Mouse (Mus musculus): ENCODE results near the gene Bckdhb.

DNA sequence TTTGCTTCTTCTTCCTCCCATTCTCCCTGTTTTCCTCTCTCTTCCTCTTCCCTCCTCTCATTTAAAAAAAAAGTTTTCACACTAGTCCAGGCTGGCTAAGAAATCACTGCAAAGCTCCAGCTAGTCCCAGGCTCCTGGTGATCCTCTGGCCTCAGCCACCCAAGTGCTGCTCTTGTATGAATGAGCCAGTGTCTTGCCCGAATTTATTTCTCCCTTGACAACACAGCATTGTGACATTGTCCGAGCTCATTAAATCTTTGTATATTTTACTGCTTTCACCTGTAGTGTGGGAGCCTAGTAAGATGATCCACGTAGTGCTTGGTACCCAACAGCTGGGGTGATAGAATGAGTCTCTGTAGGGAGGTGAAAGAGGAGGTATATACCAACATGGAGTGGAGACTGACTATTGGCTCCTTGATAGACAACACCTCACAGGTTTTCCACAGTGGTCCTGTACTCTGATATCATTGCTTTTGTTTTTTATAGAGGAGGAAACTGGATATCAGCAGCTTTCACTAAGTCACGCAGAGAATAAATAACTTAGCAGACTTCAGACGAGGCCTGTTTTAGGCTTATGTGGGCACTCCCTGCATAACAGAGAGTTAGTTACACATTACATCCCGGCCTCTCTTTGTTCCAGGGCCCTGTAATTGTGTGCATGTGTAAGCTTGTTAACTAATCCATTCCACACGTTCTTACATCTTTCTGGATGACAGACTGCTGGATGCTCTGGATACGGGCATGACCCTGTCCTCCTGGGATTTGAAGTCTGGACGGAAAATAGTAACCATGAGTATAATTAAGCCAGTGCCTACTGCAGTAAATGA lies 15.8 kb downstream of the Bckdhb start:
- TF ChIP-seq CTCF (IDR thresholded peaks at IDR 0.05; ENCODE audit: extremely low read depth, insufficient read depth, insufficient read length, insufficient replicate concordance) (no peak), POLR2A (IDR thresholded peaks at IDR 0.05; ENCODE audit: low read depth, low read length) (no peak)

All from spleen, adult 2 months (tissue).